Mouse (Mus musculus) heart, adult 2 months (tissue): ENCODE measurements around the gene Eif4e3.

ENCODE experiments used
- CTCF ChIP-seq: fragments of 200-600 bp; IDR thresholded peaks from 2 replicates; pipeline ENCODE4 v1.8.1; 2022; ENCODE audit warnings: antibody characterized with exemption, mild to moderate bottlenecking, moderate library complexity
- EP300 ChIP-seq: fragments of 200-500 bp; IDR thresholded peaks from 2 replicates; pipeline ENCODE4 v1.6.1; 2011; ENCODE audit warnings: low read depth, low read length, control low read depth; ENCODE audit not compliant: insufficient read depth
- POLR2A ChIP-seq: fragments of 200-500 bp; IDR thresholded peaks from 2 replicates; pipeline ENCODE4 v1.6.1; 2011; ENCODE audit warnings: mild to moderate bottlenecking, low read depth, low read length, control low read depth; ENCODE audit not compliant: insufficient read depth

- no peak for TF ChIP-seq CTCF
- TF ChIP-seq POLR2A: no peak
- TF ChIP-seq EP300: no peak
These were observed 65.7 kb downstream of the Eif4e3 start for GRCm38 (mm10) chr6:99600886-99601285.
